Mouse (Mus musculus) embryonic facial prominence, embryonic 14.5 days (tissue): Measurements from ENCODE around the gene Smad6. TPM values are rescaled to one million over a fixed set of nuclear protein-coding genes. Genes with fewer than 3 reads are reported as not detected.

Experiments
- ATAC-seq: fragments of 200-750 bp; cut with Nextera tagmentation; 2 replicates; pipeline ENCODE4 v1.8.0; 2017; ENCODE audit warnings: low read depth, moderate number of reproducible peaks, moderate TSS enrichment
- DNase-seq: peaks from one replicate; pipeline ENCODE4 v3.0.0-alpha.2; 2015; ENCODE audit warnings: low spot score
- H3K27ac ChIP-seq: fragments of 300-500 bp; sonication (generic); replicated peaks from 2 replicates; pipeline ENCODE4 v1.5.1; 2014; ENCODE audit warnings: low read depth, mild to moderate bottlenecking, low read length, moderate library complexity
- H3K27me3 ChIP-seq: fragments of 300-500 bp; sonication (generic); replicated peaks from 2 replicates; pipeline ENCODE4 v1.6.1; 2014; ENCODE audit warnings: low read length; ENCODE audit not compliant: control insufficient read depth, insufficient read depth
- H3K36me3 ChIP-seq: fragments of 300-500 bp; sonication (generic); 2 replicates; pipeline ENCODE4 v1.6.1; 2014; ENCODE audit warnings: low read length, mixed read lengths; ENCODE audit not compliant: control insufficient read depth, insufficient read depth
- H3K4me1 ChIP-seq: fragments of 300-500 bp; sonication (generic); 2 replicates; pipeline ENCODE4 v1.6.1; 2014; ENCODE audit warnings: antibody characterized with exemption, low read length; ENCODE audit not compliant: control insufficient read depth, insufficient read depth
- H3K4me2 ChIP-seq: fragments of 300-500 bp; sonication (generic); 2 replicates; pipeline ENCODE4 v1.6.1; 2014; ENCODE audit warnings: low read depth, mild to moderate bottlenecking, low read length, moderate library complexity, mixed read lengths
- H3K4me3 ChIP-seq: fragments of 300-500 bp; sonication (generic); 2 replicates; pipeline ENCODE4 v1.5.1; 2014; ENCODE audit warnings: low read depth, mild to moderate bottlenecking, low read length
- H3K9ac ChIP-seq: fragments of 300-500 bp; sonication (generic); 2 replicates; pipeline ENCODE4 v1.6.1; 2014; ENCODE audit warnings: low read depth, mild to moderate bottlenecking, low read length, moderate library complexity, mixed read lengths
- H3K9me3 ChIP-seq: fragments of 300-500 bp; sonication (generic); 2 replicates; pipeline ENCODE4 v1.6.1; 2016; ENCODE audit warnings: low read length; ENCODE audit not compliant: control insufficient read depth
- WGBS: fragments of 180-500 bp; shearing (Covaris S2); extraction: QIAGEN DNeasy Blood & Tissue Kit; methylation state at CpG from one replicate; pipeline ENCODE4 v1.1.7; 2014; 5-methylcytosine and 5-hydroxymethylcytosine counted together
- polyA plus RNA-seq: library from polyadenylated mRNA; unstranded; fragments of >200 nt; fragmentation: Nextera tagmentation; extraction: Ambion mirVana; gene quantifications from 2 replicates; pipeline ENCODE4 v1.2.1, GENCODE M21; 2014

Smad6 gene
- polyA plus RNA-seq, 1 experiment from 2014 or later = 8.8 TPM

DNA sequence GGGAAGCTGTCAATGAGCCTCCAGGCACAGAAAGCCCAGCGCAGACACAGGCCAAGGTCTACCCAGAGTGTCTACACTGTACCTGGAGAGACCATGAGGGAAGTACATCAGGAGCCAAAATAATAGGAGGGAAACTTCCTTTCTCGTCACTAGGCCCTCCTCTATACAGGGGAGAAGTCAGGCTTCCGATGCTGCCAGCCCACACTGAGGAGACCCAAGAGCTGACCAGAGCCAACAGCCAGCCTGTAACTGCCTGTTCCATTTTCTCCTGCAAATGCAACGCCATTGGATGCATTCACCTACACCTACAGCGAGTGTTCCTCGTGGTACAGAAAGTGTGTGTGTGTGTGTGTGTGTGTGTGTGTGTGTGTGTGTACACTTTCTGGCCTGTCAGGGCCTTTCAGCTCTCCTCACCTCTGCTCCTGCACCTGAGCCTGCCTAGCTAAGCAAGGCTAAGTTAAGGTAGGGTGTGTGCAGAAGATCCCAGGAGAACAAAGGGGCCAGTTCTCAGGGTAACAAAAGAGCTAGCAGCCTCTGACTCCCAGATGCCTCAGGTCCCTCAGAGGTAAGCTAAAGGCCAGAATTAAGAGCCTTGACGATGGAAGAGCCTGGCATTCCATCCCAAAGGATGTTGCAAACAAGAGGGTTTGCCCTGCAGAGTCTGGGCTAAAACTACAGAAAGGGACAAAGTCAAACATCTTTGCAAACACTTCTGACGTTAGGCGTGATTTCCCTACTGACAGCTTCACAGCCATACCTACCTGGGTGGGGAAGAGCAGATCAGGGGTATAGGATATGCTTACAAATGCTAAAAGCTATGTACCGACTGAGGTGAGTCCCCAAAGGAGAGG is 2.6 kb downstream of the Smad6 start:
- Histone ChIP-seq H3K9me3 (no peaks in the 10 kb centered on the region), H3K4me2 (peak overlapping the region; percentile 95), H3K4me3 (peak overlapping the region; percentile 95), H3K4me1 (peaks cover 27% of the 10 kb centered on the region), H3K9ac (peak overlapping the region; percentile 98), H3K27ac (peak overlapping the region; percentile 95), H3K36me3 (peaks cover 8% of the 10 kb centered on the region), H3K27me3 (no peaks in the 10 kb centered on the region)
- ATAC-seq = no peak
- WGBS = 3% methylated on average over 10 of the region's 10 CpGs
- DNase-seq = peak; percentile 22

GRCm38 (mm10) chr9:64017861-64018793 is 3.7 kb downstream of the Smad6 start:
- peaks cover 23% of the 10 kb centered on the region for H3K4me1 ChIP-seq
- peak overlapping the region; percentile 80 for H3K27ac ChIP-seq
- H3K9ac ChIP-seq = peak overlapping the region; percentile 98
- 1% methylated on average over 23 of the region's 23 CpGs for WGBS
- no peaks in the 10 kb centered on the region for H3K27me3 ChIP-seq
- H3K4me3 ChIP-seq = peak overlapping the region; percentile 95
- no peaks in the 10 kb centered on the region for H3K9me3 ChIP-seq
- ATAC-seq = peak; percentile 53
- H3K4me2 ChIP-seq = peak overlapping the region; percentile 95
- peak; percentile 95 for DNase-seq
- H3K36me3 ChIP-seq = peaks cover 14% of the 10 kb centered on the region

DNA sequence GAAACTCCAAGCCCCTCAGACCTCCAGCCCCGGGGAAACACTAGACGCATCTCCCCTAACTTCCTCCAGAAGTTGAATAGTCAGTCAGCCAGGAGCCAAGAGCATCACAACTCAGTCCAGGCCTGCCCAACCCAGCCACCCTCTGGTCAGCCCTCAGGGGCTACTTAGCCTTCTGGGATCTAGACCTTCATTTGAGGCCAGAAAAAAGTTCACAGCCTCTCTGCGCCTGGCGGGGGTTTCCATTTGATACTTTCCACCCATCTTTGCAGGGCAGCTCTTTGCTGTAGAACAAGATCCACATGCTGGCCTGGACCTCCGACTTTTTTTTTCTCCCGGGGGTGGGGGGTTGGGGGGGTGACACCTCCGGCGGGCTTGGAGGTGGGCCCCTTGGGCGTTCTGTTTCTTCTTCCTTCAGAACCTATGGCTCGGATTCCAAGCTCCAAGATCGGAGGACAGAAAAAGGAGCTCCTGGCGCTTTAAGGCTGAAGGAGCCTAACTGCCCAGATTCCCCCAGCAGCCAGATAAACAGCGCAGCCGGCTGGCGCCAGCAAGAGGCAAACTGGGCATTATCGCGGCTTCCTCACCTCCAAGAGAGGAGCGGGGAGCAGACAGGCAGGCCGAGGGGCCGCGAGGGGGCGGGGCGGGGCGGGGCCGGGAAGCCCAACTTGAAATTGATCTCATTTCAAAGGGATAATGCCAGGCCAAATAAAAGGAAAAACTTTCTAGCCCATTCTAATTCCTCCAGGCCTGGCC is 5.0 kb downstream of the Smad6 start:
- Histone ChIP-seq H3K4me3 (peak overlapping the region; percentile 95), H3K36me3 (peaks cover 27% of the 10 kb centered on the region), H3K4me1 (peaks cover 22% of the 10 kb centered on the region), H3K27me3 (no peaks in the 10 kb centered on the region), H3K9ac (peak overlapping the region; percentile 98), H3K9me3 (no peaks in the 10 kb centered on the region), H3K4me2 (peak overlapping the region; percentile 95), H3K27ac (peak overlapping the region; percentile 80)
- 4% methylated on average over 25 of the region's 25 CpGs for WGBS
- DNase-seq (peak; percentile 92), ATAC-seq (no peak)

DNA sequence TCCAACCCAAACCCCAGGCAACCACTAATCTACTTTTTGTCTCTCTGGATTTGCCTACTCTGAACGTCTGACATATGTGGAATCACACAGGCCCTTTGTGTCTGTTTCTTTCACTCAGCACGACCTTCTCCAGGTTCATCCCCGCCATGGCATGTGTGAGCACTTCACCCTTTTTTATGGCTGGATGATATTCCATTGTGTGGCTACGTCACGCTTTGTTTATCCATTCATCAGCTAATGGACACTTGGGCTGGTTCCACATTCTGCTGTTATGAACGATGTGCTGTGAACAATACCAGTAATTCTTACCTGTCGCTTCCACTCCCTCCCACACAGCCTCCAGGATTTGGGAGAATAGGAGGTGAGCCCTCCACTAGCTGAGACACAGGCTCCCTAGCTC is 5.8 kb downstream of the Smad6 start:
- peak overlapping the region; percentile 80; the same call in 1 of the 2 replicates for H3K27ac ChIP-seq
- no peak for DNase-seq
- WGBS = 56% methylated on average over 7 of the region's 7 CpGs
- no peak for ATAC-seq
- H3K27me3 ChIP-seq = no peaks in the 10 kb centered on the region
- no peak overlapping the region for H3K9ac ChIP-seq
- peak overlapping the region; percentile 95; the same call in 1 of the 2 replicates for H3K4me3 ChIP-seq
- peak overlapping the region; percentile 95 for H3K4me2 ChIP-seq
- H3K4me1 ChIP-seq = peaks cover 22% of the 10 kb centered on the region
- no peaks in the 10 kb centered on the region for H3K9me3 ChIP-seq
- peaks cover 34% of the 10 kb centered on the region for H3K36me3 ChIP-seq

- WGBS = 66% methylated on average over 6 of the region's 6 CpGs
- Histone ChIP-seq H3K27me3 (no peaks in the 10 kb centered on the region), H3K4me2 (no peak overlapping the region), H3K4me3 (no peak overlapping the region), H3K4me1 (peaks cover 22% of the 10 kb centered on the region), H3K27ac (no peak overlapping the region), H3K36me3 (peaks cover 44% of the 10 kb centered on the region), H3K9me3 (no peaks in the 10 kb centered on the region), H3K9ac (no peak overlapping the region)
- no peak for ATAC-seq
- DNase-seq = no peak
Observed at GRCm38 (mm10) chr9:64014801-64015200, 7.1 kb downstream of the Smad6 start.

GRCm38 (mm10) chr9:64011356-64011755 is 10.5 kb downstream of the Smad6 start:
- ATAC-seq = no peak
- DNase-seq = no peak
- Histone ChIP-seq H3K4me3 (no peak overlapping the region), H3K36me3 (peaks cover 75% of the 10 kb centered on the region), H3K9me3 (no peaks in the 10 kb centered on the region), H3K4me1 (peaks cover 4% of the 10 kb centered on the region; the same call in 1 of the 2 replicates), H3K9ac (no peak overlapping the region), H3K27ac (no peak overlapping the region), H3K27me3 (no peaks in the 10 kb centered on the region), H3K4me2 (no peak overlapping the region)
- WGBS = 100% methylated on average over 1 of the region's 1 CpGs

DNA sequence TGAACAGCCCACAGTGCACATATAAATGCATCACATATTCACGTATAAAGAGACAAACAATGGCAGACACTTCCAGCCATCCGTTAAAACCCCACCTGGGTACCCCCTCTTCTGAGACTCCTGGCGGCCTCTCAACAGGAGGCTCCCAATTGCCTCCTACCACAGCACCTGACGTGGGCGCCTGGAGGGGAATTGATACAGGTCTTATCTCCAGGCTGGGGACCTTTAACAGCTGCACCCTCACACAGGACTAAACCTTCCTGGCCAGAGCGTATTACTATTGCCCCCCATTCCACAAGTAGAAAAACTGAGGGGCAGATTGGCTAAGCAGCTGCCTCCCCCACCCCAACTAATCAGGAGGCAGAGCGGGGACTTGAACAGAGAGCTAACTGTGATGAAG is 18.9 kb downstream of the Smad6 start:
- peaks cover 68% of the 10 kb centered on the region for H3K36me3 ChIP-seq
- no peaks in the 10 kb centered on the region for H3K27me3 ChIP-seq
- DNase-seq (no peak), ATAC-seq (no peak)
- H3K4me3 ChIP-seq = no peak overlapping the region
- no peak overlapping the region for H3K27ac ChIP-seq
- H3K9ac ChIP-seq = no peak overlapping the region
- H3K4me1 ChIP-seq = 0 out of 2 replicates have a peak, but pooled peaks cover 4% of the 10 kb centered on the region
- no peaks in the 10 kb centered on the region for H3K9me3 ChIP-seq
- H3K4me2 ChIP-seq = no peak overlapping the region
- WGBS = 85% methylated on average over 7 of the region's 7 CpGs

DNA sequence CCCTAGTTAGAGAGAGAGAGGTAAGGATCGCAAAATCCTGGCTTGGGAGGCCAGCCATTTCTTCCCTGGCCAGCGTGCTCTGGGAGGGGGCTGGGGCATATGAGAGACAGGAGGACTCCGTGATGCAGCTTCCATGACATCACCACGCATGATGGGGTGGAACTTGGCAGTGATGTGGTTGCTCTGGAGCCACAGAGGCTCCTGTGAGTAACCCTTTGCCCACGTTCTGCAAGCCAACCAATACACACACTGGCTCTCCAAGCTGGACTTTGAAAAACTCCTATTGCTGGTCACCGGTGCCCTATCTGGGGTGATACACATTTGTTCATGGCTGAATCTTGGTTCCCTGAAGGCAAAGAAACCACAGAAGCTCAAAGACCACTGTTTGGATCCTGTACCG is 20.8 kb downstream of the Smad6 start:
- Histone ChIP-seq H3K4me3 (no peak overlapping the region), H3K9ac (no peak overlapping the region), H3K27ac (no peak overlapping the region), H3K9me3 (no peaks in the 10 kb centered on the region), H3K27me3 (no peaks in the 10 kb centered on the region), H3K4me2 (no peak overlapping the region), H3K4me1 (0 out of 2 replicates have a peak, but pooled peaks cover 10% of the 10 kb centered on the region), H3K36me3 (peaks cover 50% of the 10 kb centered on the region)
- no peak for DNase-seq
- WGBS = 76% methylated on average over 6 of the region's 7 CpGs
- ATAC-seq = no peak
